ENCODE assay signal across 28 mouse cellular contexts in the genomic region with DNA sequence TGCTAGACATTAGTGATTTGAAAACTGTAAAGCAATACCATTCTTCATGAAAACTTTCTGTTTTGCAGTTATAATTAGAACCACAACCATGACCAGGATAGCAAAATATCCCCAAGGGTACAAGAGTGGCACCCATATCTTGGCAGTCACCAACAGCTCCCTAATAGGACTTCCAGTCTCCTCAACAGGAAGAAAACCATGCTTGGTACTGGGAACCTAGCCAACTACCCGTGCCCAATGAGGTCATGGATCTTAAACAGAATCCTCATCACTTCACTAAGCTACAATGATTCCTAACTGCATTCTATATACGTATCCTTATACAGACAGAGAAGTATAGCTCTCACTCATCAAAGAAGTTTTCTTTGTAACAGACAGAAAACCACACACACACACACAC.
DNase-seq lines count a peak whose midpoint lies in the region; ATAC-seq and TF ChIP-seq lines count a peak whose summit lies in the region.
"Had no signal": no experiment of that assay in that cellular context is flagged by ENCODE, and none has a peak within 500 bp of the region (broad histone marks: within the 10 kb centered on the region; RNA-seq: fewer than 3 reads in every experiment).

No protein-coding gene starts in this region.

- H3K27me3 ChIP-seq in heart, postnatal 0 days (ENCODE audit: control insufficient read depth, insufficient read depth, low read length), result no peaks in the 10 kb centered on the region
- no peaks in the 10 kb centered on the region for H3K27me3 ChIP-seq in hindbrain, embryonic 12.5 days
- H3K27me3 ChIP-seq: CH12.LX; embryonic facial prominence, embryonic 12.5 days; heart, embryonic 13.5 days; limb, embryonic 12.5 days; liver, embryonic 15.5 days; lung, embryonic 15.5 days; midbrain, embryonic 13.5 days; neural tube, embryonic 13.5 days; Patski; stomach, embryonic 15.5 days had no signal

- 38% methylated on average over 2 of the region's 2 CpGs for WGBS in heart, postnatal 0 days
- 91% methylated on average over 2 of the region's 2 CpGs for WGBS in hindbrain, embryonic 12.5 days

- intact Hi-C loops in gastrocnemius, adult 2 months (cut with DNase I), result no loop called here
- intact Hi-C loops in heart, postnatal 36 days (cut with DNase I), result no loop called here

- ATAC-seq in heart, postnatal 0 days (ENCODE audit: insufficient read depth, low read depth), result peak; percentile 91
- no peak for ATAC-seq in hindbrain, embryonic 12.5 days (ENCODE audit: low FRiP score)
- ATAC-seq: forebrain, embryonic 14.5 days; intestine, postnatal 0 days; midbrain, embryonic 13.5 days; Patski had no signal

- peaks cover 8% of the 10 kb centered on the region for H3K36me3 ChIP-seq in heart, postnatal 0 days (replicated peaks; ENCODE audit: control insufficient read depth, insufficient read depth, low read length)
- H3K36me3 ChIP-seq in hindbrain, embryonic 12.5 days, result no peaks in the 10 kb centered on the region
- H3K36me3 ChIP-seq: limb, embryonic 12.5 days; liver, embryonic 15.5 days; lung, embryonic 15.5 days; stomach, embryonic 15.5 days had no signal

- no peak overlapping the region for H3K4me2 ChIP-seq in heart, postnatal 0 days (ENCODE audit: low read depth, low read length)
- H3K4me2 ChIP-seq in hindbrain, embryonic 12.5 days (replicated peaks), result no peak overlapping the region
- H3K4me2 ChIP-seq: embryonic facial prominence, embryonic 12.5 days; heart, embryonic 13.5 days; hindbrain, embryonic 14.5 days; limb, embryonic 12.5 days; liver, embryonic 15.5 days; lung, embryonic 15.5 days; midbrain, embryonic 13.5 days; neural tube, embryonic 13.5 days; stomach, embryonic 15.5 days had no signal

- no peak overlapping the region for H3K27ac ChIP-seq in gastrocnemius, adult 2 months
- peak overlapping the region; percentile 72 for H3K27ac ChIP-seq in heart, postnatal 0 days (ENCODE audit: low read depth)
- H3K27ac ChIP-seq in hindbrain, embryonic 12.5 days, result no peak overlapping the region
- H3K27ac ChIP-seq: embryonic facial prominence, embryonic 12.5 days; hindbrain, embryonic 14.5 days; left cerebral cortex, adult 2 months; limb, embryonic 12.5 days; liver, embryonic 15.5 days; lung, embryonic 15.5 days; macrophage; midbrain, embryonic 13.5 days; neural tube, embryonic 13.5 days; stomach, embryonic 15.5 days had no signal

- H3K4me1 ChIP-seq in heart, postnatal 0 days (ENCODE audit: control insufficient read depth, insufficient read depth), result no peaks in the 10 kb centered on the region
- H3K4me1 ChIP-seq in hindbrain, embryonic 12.5 days, result no peaks in the 10 kb centered on the region
- H3K4me1 ChIP-seq: liver, embryonic 15.5 days; lung, embryonic 15.5 days; midbrain, embryonic 13.5 days; neural tube, embryonic 13.5 days; stomach, embryonic 15.5 days had no signal

- no peaks in the 10 kb centered on the region for H3K9me3 ChIP-seq in heart, postnatal 0 days (replicated peaks; ENCODE audit: control insufficient read depth, low read length)
- no peaks in the 10 kb centered on the region for H3K9me3 ChIP-seq in hindbrain, embryonic 12.5 days (replicated peaks)
- H3K9me3 ChIP-seq: embryonic facial prominence, embryonic 12.5 days; heart, embryonic 13.5 days; limb, embryonic 12.5 days; liver, embryonic 15.5 days; lung, embryonic 15.5 days; midbrain, embryonic 13.5 days; neural tube, embryonic 13.5 days; stomach, embryonic 15.5 days had no signal

- DNase-seq in gastrocnemius, adult 2 months, result peak; percentile 33
- no peak for DNase-seq in gastrocnemius, postnatal 10 days
- peak; percentile 84 for DNase-seq in heart, postnatal 0 days (ENCODE audit: low spot score)
- DNase-seq in heart, postnatal 36 days, result no peak
- DNase-seq in 416B (ENCODE audit: low read depth), result peak; percentile 34
- peak; percentile 18 for DNase-seq in brain, adult 2 months (ENCODE audit: low read depth, low spot score)
- DNase-seq in kidney, adult 8-10 months, result no peak
- DNase-seq: adrenal gland, postnatal 14 days; cerebellum, adult 8-10 months; cerebellum, postnatal 36 days; kidney, postnatal 14 days; layer of hippocampus, adult 9-11 months had no signal

- no peak for TF ChIP-seq CTCF in gastrocnemius, adult 2 months (IDR thresholded peaks at IDR 0.05)
- TF ChIP-seq CTCF in heart, postnatal 0 days (IDR thresholded peaks at IDR 0.05; ENCODE audit: low read depth), result no peak

- H3K9ac ChIP-seq in heart, postnatal 0 days (replicated peaks; ENCODE audit: low read depth, low read length), result no peak overlapping the region
- H3K9ac ChIP-seq in hindbrain, embryonic 12.5 days, result no peak overlapping the region
- H3K9ac ChIP-seq: embryonic facial prominence, embryonic 12.5 days; heart, embryonic 13.5 days; hindbrain, embryonic 14.5 days; limb, embryonic 12.5 days; liver, embryonic 15.5 days; lung, embryonic 15.5 days; midbrain, embryonic 13.5 days; neural tube, embryonic 13.5 days; stomach, embryonic 15.5 days had no signal

- H3K4me3 ChIP-seq in gastrocnemius, adult 2 months, result no peak overlapping the region
- H3K4me3 ChIP-seq in heart, postnatal 0 days (ENCODE audit: low read depth, low read length), result no peak overlapping the region
- no peak overlapping the region for H3K4me3 ChIP-seq in hindbrain, embryonic 12.5 days
- H3K4me3 ChIP-seq: embryonic facial prominence, embryonic 12.5 days; heart, embryonic 13.5 days; left cerebral cortex, adult 2 months; limb, embryonic 12.5 days; liver, embryonic 15.5 days; lung, embryonic 15.5 days; midbrain, embryonic 13.5 days; neural tube, embryonic 13.5 days; stomach, embryonic 15.5 days had no signal

- peak; percentile 66; the same call in 1 of the 2 replicates for TF ChIP-seq EP300 in heart, postnatal 0 days (IDR thresholded peaks at IDR 0.05; ENCODE audit: low read depth)

Comparison
In these comparisons a context has a peak if more than half of its experiments do, and no peak if none do; other contexts are left out.
1. DNase-seq: peak in gastrocnemius, adult 2 months (single experiment), heart, postnatal 0 days (single experiment), 416B (single experiment) and brain, adult 2 months (single experiment); none in gastrocnemius, postnatal 10 days (single experiment), heart, postnatal 36 days (0 of 2) and kidney, adult 8-10 months (0 of 2).